ENCODE assay signal across 8 mouse cellular contexts in the genomic region with DNA sequence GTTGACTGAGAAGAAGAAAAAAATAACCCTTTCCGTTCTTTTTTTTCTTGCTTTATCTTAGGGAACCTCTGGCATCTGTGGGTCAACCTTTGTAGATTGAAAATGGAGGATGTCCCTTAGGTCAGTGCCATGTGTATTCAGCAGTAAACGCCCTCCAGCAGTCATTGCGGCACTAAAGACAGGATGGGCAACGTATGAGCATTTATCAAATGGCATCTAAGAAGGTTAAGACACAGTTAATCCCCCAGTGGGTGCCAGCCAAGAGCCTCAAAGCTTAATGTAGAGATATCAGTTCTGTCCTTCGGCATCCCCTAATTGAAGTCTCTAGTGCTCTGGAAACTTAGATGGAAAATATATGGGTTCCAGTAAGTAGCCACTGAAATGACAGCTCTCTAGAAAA. TPM values are rescaled to one million over a fixed set of nuclear protein-coding genes. Genes with fewer than 3 reads are reported as not detected.
DNase-seq lines count a peak whose midpoint lies in the region; ATAC-seq lines count a peak whose summit lies in the region.

No protein-coding gene starts in this region.

- H3K36me3 ChIP-seq in erythroblast, embryonic 14.5 days (ENCODE audit: control insufficient read depth): no peaks in the 10 kb centered on the region
- H3K36me3 ChIP-seq in liver, embryonic 13.5 days: no peaks in the 10 kb centered on the region

- peak; percentile 53 for DNase-seq in retina, postnatal 1 day
- no peak for DNase-seq in retina, embryonic 14.5 days (ENCODE audit: low spot score)
- no peak for DNase-seq in liver, embryonic 13.5 days
- DNase-seq in right cerebral cortex, postnatal 4 days: no peak
- DNase-seq in urinary bladder, postnatal 10 days (ENCODE audit: low spot score): no peak
- no peak for DNase-seq in cerebellum, adult 11-12 months

- H3K4me3 ChIP-seq in erythroblast, embryonic 14.5 days (replicated peaks): peak overlapping the region; percentile 76
- peak overlapping the region; percentile 76 for H3K4me3 ChIP-seq in liver, embryonic 13.5 days (replicated peaks)

- peak overlapping the region; percentile 84 for H3K4me2 ChIP-seq in liver, embryonic 13.5 days

- peak overlapping the region; percentile 54; the same call in 1 of the 2 replicates for H3K27ac ChIP-seq in liver, embryonic 13.5 days

- H3K4me1 ChIP-seq in erythroblast, embryonic 14.5 days (ENCODE audit: control insufficient read depth): peaks cover 41% of the 10 kb centered on the region
- peaks cover 50% of the 10 kb centered on the region for H3K4me1 ChIP-seq in liver, embryonic 13.5 days (replicated peaks)

- no peaks in the 10 kb centered on the region for H3K27me3 ChIP-seq in erythroblast, embryonic 14.5 days (ENCODE audit: control insufficient read depth)
- H3K27me3 ChIP-seq in liver, embryonic 13.5 days: no peaks in the 10 kb centered on the region

- 55% methylated on average over 5 of the region's 5 CpGs for WGBS in liver, embryonic 13.5 days (ENCODE audit: insufficient replicate concordance)

- H3K9me3 ChIP-seq in erythroblast, embryonic 14.5 days (ENCODE audit: control insufficient read depth, low read length): no peaks in the 10 kb centered on the region
- H3K9me3 ChIP-seq in liver, embryonic 13.5 days (replicated peaks): no peaks in the 10 kb centered on the region

- ATAC-seq in erythroblast, adult 5-6 weeks (replicated peaks; ENCODE audit: low FRiP score, poor library complexity, severe bottlenecking): no peak
- no peak for ATAC-seq in liver, embryonic 13.5 days (ENCODE audit: low read depth)

- H3K9ac ChIP-seq in liver, embryonic 13.5 days: peak overlapping the region; percentile 55

RNA-seq across cellular contexts. Expression of a gene that starts 0.7 kb away (rescaled TPM):
- 0.14 and 0.18 TPM in 2 replicates for polyA plus RNA-seq in erythroblast, embryonic 14.5 days (2012)
- total RNA-seq in erythroblast, adult 5-6 weeks (2015; ENCODE audit: low replicate concordance): 36.8 and 45.3 TPM in 2 replicates
- 30.1 and 44.6 TPM in 2 replicates for total RNA-seq in erythroblast, adult 5-6 weeks (2017; ENCODE audit: low replicate concordance)
- polyA plus RNA-seq in liver, embryonic 13.5 days (2015; fragmentation: Nextera tagmentation; extraction: Ambion mirVana): 14.6 and 17.8 TPM in 2 replicates

Comparison
In these comparisons a context has a peak if more than half of its experiments do, and no peak if none do; other contexts are left out.
1. RNA of a gene that starts 0.7 kb away (polyA plus RNA-seq): 14.6 to 17.8 TPM in liver, embryonic 13.5 days; 0.14 to 0.18 TPM in erythroblast, embryonic 14.5 days; every median in the first group is over 10 times any median in the second.